Mouse (Mus musculus): ENCODE data around the gene Bcl2a1a.
"Not testable (repeated sequence)": the region's sequence is repeated elsewhere in the genome, so short reads cannot be mapped to it uniquely, and the experiment has no call there.

Gene Bcl2a1a

GRCm38 (mm10) chr9:88956670-88957153 lies at the start of gene Bcl2a1a:
Gene Bcl2a1a, plus strand, starts transcription at chr9:88956900.
- not testable (repeated sequence) for DNase-seq (ENCODE audit: low read depth, low spot score)

DNA sequence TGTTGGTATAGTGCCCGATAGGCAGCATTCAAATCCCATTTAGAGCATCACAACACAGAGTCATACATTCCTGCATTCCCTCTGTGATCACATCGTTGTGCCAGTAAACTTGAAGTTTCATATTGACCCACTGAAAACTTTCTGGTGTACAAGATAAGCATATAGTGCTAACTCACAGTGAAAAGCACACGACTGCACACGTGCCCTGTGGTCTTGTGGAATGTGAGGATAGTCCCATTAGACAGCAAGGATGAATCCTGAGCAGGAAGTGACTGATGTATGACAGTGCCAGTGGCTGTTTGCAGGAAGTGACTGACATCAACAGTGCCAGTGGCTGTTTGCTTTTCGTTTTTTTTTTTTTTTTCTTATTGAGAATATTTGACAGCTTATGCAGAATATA lies 40.1 kb upstream of the Bcl2a1a start:
- not testable (repeated sequence) for DNase-seq (ENCODE audit: low read depth, low spot score)

DNA sequence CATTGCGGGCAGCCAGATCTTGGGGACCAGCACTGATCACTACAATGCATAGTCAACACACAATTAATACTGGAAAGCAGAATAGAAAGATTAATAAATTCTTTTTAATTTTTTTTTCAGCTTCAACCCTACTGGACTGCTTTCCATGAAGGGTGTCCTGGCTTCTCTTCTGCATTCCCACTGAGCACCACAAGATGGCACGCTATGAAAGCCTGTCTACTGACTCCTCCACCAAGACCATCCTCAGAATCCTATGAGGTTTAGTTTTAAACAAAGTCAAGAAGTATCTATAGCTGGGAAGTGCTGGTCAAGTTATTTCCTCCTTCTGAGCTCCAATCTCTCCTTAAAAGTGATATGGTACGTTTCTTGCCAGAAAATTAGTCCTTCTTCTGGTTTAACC lies 18.4 kb upstream of the Bcl2a1a start:
- not testable (repeated sequence) for DNase-seq (ENCODE audit: low read depth, low spot score)

- not testable (repeated sequence) for DNase-seq (ENCODE audit: low read depth, low spot score)
Observed at GRCm38 (mm10) chr9:88951466-88951865, 5.2 kb upstream of the Bcl2a1a start.

GRCm38 (mm10) chr9:88953151-88953550 lies 3.5 kb upstream of the Bcl2a1a start:
- not testable (repeated sequence) for DNase-seq (ENCODE audit: low read depth, low spot score)

DNA sequence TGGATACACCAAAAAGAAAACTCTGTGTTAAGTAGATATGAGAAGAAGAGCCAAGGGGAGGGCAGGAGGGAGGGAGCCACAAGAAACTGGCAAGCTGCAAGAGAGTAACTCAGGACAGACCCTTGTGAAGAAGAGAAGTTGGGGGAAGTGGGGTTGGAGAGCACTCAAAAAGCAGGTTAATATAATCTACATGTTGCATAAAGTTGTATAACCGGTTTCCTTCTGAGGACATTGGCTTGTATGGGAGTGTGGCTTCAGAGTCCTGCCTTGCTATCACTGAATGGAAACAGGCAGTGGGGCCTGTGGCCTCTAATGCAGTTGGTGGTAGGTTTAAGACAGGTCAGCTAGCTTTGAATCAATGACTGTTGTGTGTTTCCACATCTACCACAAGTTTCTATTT lies 1.5 kb upstream of the Bcl2a1a start:
- DNase-seq (ENCODE audit: low read depth, low spot score), result not testable (repeated sequence)

DNA sequence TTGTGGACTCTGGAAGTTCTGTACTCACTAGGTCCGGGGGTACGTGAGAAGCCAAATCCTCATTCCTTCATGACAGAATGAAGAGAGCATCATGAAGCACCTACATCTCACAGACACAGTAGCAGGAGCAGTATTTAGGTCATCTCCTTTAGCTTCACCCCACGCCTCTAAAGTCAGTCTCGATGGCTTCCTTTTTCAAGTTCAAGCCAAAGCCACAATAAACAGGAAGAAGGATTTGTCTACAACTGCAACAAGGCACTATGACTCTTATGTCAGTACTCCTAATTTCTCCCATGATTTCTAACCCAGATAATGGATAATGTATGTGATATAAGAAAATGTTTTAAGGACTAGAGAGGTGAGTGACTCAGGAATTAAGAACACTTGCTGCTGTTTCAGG lies 665 bp upstream of the Bcl2a1a start:
- not testable (repeated sequence) for DNase-seq (ENCODE audit: low read depth, low spot score)

GRCm38 (mm10) chr9:88958891-88959290 lies 2.2 kb downstream of the Bcl2a1a start:
- no peak for DNase-seq (ENCODE audit: low read depth, low spot score)

GRCm38 (mm10) chr9:88959981-88960380 lies 3.3 kb downstream of the Bcl2a1a start:
- not testable (repeated sequence) for DNase-seq (ENCODE audit: low read depth, low spot score)

- DNase-seq (ENCODE audit: low read depth, low spot score), result not testable (repeated sequence)
Observed at GRCm38 (mm10) chr9:88966462-88966861, 9.8 kb downstream of the Bcl2a1a start.

GRCm38 (mm10) chr9:88969502-88969901 lies 12.8 kb downstream of the Bcl2a1a start:
- not testable (repeated sequence) for DNase-seq (ENCODE audit: low read depth, low spot score)

DNA sequence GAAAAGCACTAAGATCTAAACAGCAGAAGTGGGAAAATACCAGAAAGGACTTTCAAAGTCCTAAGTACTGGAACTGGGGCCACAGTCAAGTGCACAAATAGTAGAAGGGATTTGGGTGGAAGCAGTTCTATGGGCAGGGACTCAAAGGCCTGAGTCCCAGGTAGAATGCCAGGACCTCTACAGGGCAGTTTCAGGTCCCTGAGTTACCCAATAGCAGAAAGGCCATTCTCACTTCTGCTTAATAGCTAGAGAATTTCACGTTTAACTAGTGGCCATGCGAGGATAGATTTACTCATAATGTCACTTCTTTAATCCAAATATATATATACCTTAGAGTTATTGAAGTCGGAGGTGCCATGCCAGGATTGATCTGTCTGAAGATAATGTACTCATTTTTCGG lies 20.2 kb downstream of the Bcl2a1a start:
- DNase-seq (ENCODE audit: low read depth, low spot score), result not testable (repeated sequence)

DNA sequence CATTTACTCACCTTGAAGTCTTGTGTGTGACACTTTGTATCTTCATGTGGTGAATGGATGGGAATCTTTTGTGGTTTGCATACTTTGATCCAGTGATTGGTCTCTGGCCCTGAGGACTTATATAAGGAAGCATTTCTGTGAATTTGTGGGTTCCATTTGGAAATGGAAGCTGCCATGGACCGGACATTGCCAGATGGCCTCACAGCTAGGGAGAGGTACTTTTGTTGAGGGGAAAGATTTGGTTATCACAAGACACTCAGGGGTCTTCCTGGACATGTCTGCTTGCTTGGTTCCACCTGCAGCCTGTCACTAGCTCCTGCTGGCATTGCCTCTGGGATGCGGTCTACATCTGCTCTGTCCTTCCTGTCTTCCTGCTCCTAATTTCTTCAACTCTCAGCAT lies 23.1 kb downstream of the Bcl2a1a start:
- not testable (repeated sequence) for DNase-seq (ENCODE audit: low read depth, low spot score)

DNA sequence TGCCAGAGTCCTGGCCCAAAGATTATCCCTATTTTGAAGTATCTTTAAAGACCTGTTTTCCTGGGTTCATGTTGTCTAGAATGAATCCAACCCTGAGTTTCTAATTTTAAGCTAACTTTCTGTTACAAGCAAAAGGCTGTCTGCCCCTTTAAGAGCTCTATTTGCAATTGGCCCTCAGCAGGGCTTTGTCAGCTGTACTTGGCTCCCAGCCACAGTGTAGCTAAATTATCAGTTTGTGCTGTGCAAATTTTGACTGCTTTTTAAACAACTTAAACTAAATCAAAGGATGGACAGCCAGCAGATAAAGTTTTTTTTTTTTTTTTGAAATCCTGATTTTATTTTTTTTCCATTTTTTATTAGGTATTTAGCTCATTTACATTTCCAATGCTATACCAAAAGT lies 44.8 kb downstream of the Bcl2a1a start:
- DNase-seq (ENCODE audit: low read depth, low spot score), result not testable (repeated sequence)

All from ES-CJ7 (cell line).